Mouse (Mus musculus) intestine, embryonic 16.5 days (tissue): ENCODE data around the gene Trak2. TPM values are rescaled to one million over a fixed set of nuclear protein-coding genes. Genes with fewer than 3 reads are reported as not detected.
A peak's percentile ranks its signal among the peaks of the same experiment; 100 is the strongest.

Experiments
- ATAC-seq: fragments of 200-750 bp; cut with Nextera tagmentation; 2 replicates; pipeline ENCODE4 v1.8.0; 2017; ENCODE audit warnings: moderate TSS enrichment, moderate library complexity
- H3K27ac ChIP-seq: fragments of 300-500 bp; sonication (generic); 2 replicates; pipeline ENCODE4 v1.5.1; 2014; ENCODE audit warnings: mild to moderate bottlenecking, low read length
- H3K27me3 ChIP-seq: fragments of 300-500 bp; sonication (generic); replicated peaks from 2 replicates; pipeline ENCODE4 v1.6.1; 2014; ENCODE audit warnings: low read length, control low read depth, mixed read lengths; ENCODE audit not compliant: control insufficient read depth, insufficient read depth
- H3K36me3 ChIP-seq: fragments of 300-500 bp; sonication (generic); 2 replicates; pipeline ENCODE4 v1.6.1; 2014; ENCODE audit warnings: low read length, control low read depth; ENCODE audit not compliant: control insufficient read depth, insufficient read depth
- H3K4me1 ChIP-seq: fragments of 300-500 bp; sonication (generic); 2 replicates; pipeline ENCODE4 v1.6.1; 2014; ENCODE audit warnings: low read length, control low read depth, mixed read lengths; ENCODE audit not compliant: control insufficient read depth, insufficient read depth
- H3K4me2 ChIP-seq: fragments of 300-500 bp; sonication (generic); 2 replicates; pipeline ENCODE4 v1.6.1; 2014; ENCODE audit warnings: low read depth, low read length, control low read depth
- H3K4me3 ChIP-seq: fragments of 300-500 bp; sonication (generic); 2 replicates; pipeline ENCODE4 v1.5.1; 2014; ENCODE audit warnings: mild to moderate bottlenecking, low read length
- H3K9ac ChIP-seq: fragments of 300-500 bp; sonication (generic); 2 replicates; pipeline ENCODE4 v1.6.1; 2014; ENCODE audit warnings: low read depth, low read length
- H3K9me3 ChIP-seq: fragments of 300-500 bp; sonication (generic); 2 replicates; pipeline ENCODE4 v1.6.1; 2016; ENCODE audit warnings: low read length, control low read depth; ENCODE audit not compliant: control insufficient read depth
- WGBS: fragments of 180-500 bp; shearing (Covaris S2); extraction: QIAGEN DNeasy Blood & Tissue Kit; methylation state at CpG from one replicate; pipeline ENCODE4 v1.1.7; 2014; 5-methylcytosine and 5-hydroxymethylcytosine counted together
- polyA plus RNA-seq: library from polyadenylated mRNA; unstranded; fragments of >200 nt; fragmentation: Nextera tagmentation; extraction: Ambion mirVana; gene quantifications from 2 replicates; pipeline ENCODE4 v1.2.1, GENCODE M21; 2015

The Trak2 gene
- polyA plus RNA-seq, 1 experiment from 2014 or later = 9.1 TPM

DNA sequence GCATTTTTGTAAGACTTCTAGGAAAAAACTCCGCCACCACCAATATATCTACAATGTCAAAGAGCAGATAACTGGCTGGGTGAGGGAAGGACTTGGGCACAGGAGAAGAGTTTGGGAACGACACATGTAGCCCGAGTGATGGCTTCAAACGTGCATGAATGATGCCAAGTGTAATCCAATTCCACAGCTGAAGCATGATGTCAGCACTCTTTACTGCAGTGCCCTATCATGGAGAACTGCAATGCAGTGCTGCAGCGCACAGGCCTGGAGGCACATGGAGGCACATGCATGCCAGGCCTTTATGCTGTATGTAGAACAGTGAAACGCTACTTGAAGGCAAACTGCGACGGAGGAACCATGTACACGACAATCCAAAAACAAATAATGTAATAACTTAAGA is 26.5 kb downstream of the Trak2 start:
- 87% methylated on average over 9 of the region's 9 CpGs for WGBS
- no peak overlapping the region for H3K4me2 ChIP-seq
- 0 out of 2 replicates have a peak, but pooled peaks cover 2% of the 10 kb centered on the region for H3K36me3 ChIP-seq
- H3K4me3 ChIP-seq = no peak overlapping the region
- H3K9ac ChIP-seq = no peak overlapping the region
- H3K4me1 ChIP-seq = peaks cover 9% of the 10 kb centered on the region
- no peaks in the 10 kb centered on the region for H3K9me3 ChIP-seq
- no peak overlapping the region for H3K27ac ChIP-seq
- H3K27me3 ChIP-seq = no peaks in the 10 kb centered on the region
- ATAC-seq = no peak

GRCm38 (mm10) chr1:58945960-58946670 is 27.1 kb downstream of the Trak2 start:
- no peak overlapping the region for H3K4me2 ChIP-seq
- H3K9me3 ChIP-seq = no peaks in the 10 kb centered on the region
- peak; percentile 59 for ATAC-seq
- H3K4me1 ChIP-seq = peaks cover 6% of the 10 kb centered on the region
- H3K4me3 ChIP-seq = no peak overlapping the region
- H3K9ac ChIP-seq = no peak overlapping the region
- 0 out of 2 replicates have a peak, but pooled peaks cover 2% of the 10 kb centered on the region for H3K36me3 ChIP-seq
- WGBS = 84% methylated on average over 7 of the region's 7 CpGs
- H3K27ac ChIP-seq = no peak overlapping the region
- no peaks in the 10 kb centered on the region for H3K27me3 ChIP-seq

GRCm38 (mm10) chr1:58945523-58945922 is 27.7 kb downstream of the Trak2 start:
- Histone ChIP-seq H3K36me3 (0 out of 2 replicates have a peak, but pooled peaks cover 2% of the 10 kb centered on the region), H3K27ac (no peak overlapping the region), H3K4me2 (no peak overlapping the region), H3K4me1 (peaks cover under 1% of the 10 kb centered on the region; the same call in 1 of the 2 replicates), H3K9ac (no peak overlapping the region), H3K27me3 (no peaks in the 10 kb centered on the region), H3K4me3 (no peak overlapping the region), H3K9me3 (no peaks in the 10 kb centered on the region)
- no peak for ATAC-seq
- WGBS = 91% methylated on average over 2 of the region's 2 CpGs

DNA sequence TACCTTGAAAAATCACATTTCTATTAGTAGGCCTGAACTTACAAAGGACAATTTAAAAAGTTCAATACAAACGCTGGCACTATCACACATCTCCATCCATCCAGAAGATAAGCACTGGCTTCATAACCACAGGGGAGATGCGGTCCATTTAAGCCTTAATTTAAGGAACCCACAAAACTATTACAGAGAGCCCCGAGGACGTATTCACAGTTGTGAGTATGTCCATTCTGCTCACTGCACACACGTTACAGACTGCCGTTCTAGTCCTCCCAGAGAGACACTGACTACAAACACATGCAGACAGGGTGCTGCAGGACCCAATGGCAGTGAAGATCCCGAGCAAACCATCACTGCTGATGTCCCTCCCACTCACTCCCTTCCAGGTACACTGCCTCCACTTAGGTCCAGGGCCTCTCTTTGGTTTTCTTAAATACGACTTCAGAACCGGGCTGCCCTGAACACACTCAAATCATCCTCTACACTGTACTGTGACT is 35.6 kb downstream of the Trak2 start:
- 95% methylated on average over 9 of the region's 9 CpGs for WGBS
- no peak overlapping the region for H3K27ac ChIP-seq

DNA sequence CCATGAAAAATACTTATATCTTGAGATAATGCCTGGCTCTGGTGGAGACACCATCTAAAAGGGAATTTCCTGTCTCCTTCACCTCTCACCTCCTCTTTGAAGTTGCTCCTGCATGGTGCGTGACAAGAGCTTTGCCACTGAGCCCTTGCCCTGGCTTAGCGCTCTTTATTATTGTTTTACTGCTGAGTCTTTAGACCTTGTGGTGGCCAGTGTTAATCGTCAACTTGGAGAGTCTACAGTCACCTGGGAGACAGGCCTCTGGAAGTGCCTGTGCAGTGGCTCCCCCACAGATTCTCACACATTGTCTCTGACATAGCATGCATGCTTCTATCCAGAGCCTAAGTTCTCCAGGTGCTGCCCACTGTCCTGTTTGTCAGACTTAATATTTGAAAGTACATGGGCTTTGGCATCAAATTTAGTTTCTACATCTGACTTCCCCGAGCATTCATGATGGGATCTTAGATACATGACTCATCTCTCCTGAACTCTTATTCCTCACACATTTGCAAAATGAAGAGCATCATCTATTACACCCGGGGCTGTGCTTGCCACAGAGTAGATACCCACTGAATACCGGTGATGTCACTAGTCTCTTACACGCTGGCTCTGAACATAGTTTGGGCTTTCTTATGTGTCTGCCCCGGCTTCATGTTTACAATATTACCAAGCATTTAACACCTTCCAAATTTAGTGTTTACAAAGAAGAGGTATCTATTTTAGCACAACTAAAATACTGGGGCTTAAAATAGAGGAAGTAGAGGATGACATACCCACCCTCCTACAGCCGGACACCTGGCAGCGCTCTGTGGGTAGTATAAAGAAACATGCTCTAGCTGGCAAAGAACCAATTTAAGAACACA is 36.3 kb downstream of the Trak2 start:
- H3K4me1 ChIP-seq = no peaks in the 10 kb centered on the region
- H3K36me3 ChIP-seq = peaks cover 4% of the 10 kb centered on the region
- no peaks in the 10 kb centered on the region for H3K9me3 ChIP-seq
- peak; percentile 77 for ATAC-seq
- no peak overlapping the region; the same call in 1 of the 2 replicates for H3K27ac ChIP-seq
- no peak overlapping the region for H3K4me3 ChIP-seq
- H3K27me3 ChIP-seq = no peaks in the 10 kb centered on the region
- WGBS = 82% methylated on average over 10 of the region's 10 CpGs
- no peak overlapping the region for H3K9ac ChIP-seq
- no peak overlapping the region for H3K4me2 ChIP-seq

More for the DNA sequence above, 35.6 kb downstream of the Trak2 start:
- no peak for ATAC-seq
- H3K4me2 ChIP-seq = no peak overlapping the region
- no peak overlapping the region for H3K9ac ChIP-seq
- H3K27me3 ChIP-seq = no peaks in the 10 kb centered on the region
- H3K9me3 ChIP-seq = no peaks in the 10 kb centered on the region
- H3K36me3 ChIP-seq = peaks cover 4% of the 10 kb centered on the region
- no peak overlapping the region for H3K4me3 ChIP-seq
- no peaks in the 10 kb centered on the region for H3K4me1 ChIP-seq

DNA sequence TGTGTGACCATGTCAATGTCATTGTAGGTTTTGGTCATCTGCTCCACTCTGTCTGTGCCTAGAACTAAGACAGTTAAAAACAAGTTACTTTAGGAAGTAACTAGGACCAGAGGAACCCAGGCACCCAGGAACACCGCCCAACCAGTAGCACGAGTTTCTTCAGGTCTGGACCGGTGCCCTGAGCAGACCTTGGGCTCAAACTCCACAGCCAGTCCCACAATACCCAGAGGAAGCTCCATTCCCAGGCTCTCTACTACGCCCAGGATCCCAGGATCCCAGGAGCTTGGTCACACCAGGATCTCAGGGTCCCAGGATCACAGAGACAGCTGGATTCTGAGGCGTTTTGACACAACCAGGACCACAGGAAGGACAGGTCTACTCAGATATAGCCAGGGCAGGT is 46.6 kb downstream of the Trak2 start:
- no peak overlapping the region for H3K9ac ChIP-seq
- no peaks in the 10 kb centered on the region for H3K4me1 ChIP-seq
- no peak overlapping the region for H3K4me2 ChIP-seq
- 94% methylated on average over 5 of the region's 5 CpGs for whole genome bisulfite sequencing
- no peak overlapping the region for H3K27ac ChIP-seq
- ATAC-seq = no peak
- H3K4me3 ChIP-seq = no peak overlapping the region
- H3K36me3 ChIP-seq = peaks cover 3% of the 10 kb centered on the region; the same call in 1 of the 2 replicates
- no peaks in the 10 kb centered on the region for H3K27me3 ChIP-seq
- no peaks in the 10 kb centered on the region for H3K9me3 ChIP-seq

- no peak for ATAC-seq
- no peaks in the 10 kb centered on the region for H3K27me3 ChIP-seq
- no peak overlapping the region for H3K4me3 ChIP-seq
- no peaks in the 10 kb centered on the region for H3K4me1 ChIP-seq
- no peak overlapping the region for H3K27ac ChIP-seq
- no peaks in the 10 kb centered on the region for H3K9me3 ChIP-seq
- 73% methylated on average over 6 of the region's 6 CpGs for WGBS
- H3K9ac ChIP-seq = no peak overlapping the region
- H3K4me2 ChIP-seq = no peak overlapping the region
- H3K36me3 ChIP-seq = peaks cover 27% of the 10 kb centered on the region
Observed at GRCm38 (mm10) chr1:58917566-58917965, 55.7 kb downstream of the Trak2 start.

DNA sequence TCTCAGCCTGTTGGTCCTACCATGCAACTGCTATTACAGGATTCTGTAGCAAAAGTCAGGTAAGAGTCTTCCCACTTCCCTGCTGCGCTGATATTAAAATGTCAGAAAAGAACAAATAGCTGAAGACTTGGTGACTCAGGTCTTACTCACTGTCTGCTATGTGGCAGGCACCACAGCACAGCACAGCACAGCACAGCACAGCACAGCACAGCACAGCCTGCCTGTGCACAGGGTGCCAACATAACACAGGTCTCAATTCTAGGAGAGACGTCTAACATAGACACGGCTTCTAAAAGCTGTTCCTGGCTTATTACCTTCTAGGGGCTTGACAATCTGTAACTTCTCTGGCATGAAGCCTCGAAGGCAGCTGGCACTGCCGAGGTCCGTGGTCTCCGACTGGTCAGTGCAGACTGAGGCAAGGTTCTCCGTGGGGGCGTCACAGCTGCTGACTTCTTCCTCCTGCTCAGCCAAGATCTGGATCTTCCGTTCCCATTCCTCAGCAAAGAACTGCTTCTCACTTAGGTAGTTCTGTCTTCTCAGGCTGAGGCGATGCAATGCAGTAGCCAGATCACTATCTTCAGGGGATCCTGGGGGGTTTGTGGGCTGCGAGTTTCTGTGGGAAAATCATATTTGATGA is 63.5 kb downstream of the Trak2 start:
- Histone ChIP-seq H3K27me3 (no peaks in the 10 kb centered on the region), H3K9me3 (no peaks in the 10 kb centered on the region), H3K9ac (no peak overlapping the region), H3K4me2 (no peak overlapping the region), H3K4me1 (no peaks in the 10 kb centered on the region), H3K27ac (no peak overlapping the region), H3K36me3 (peaks cover 23% of the 10 kb centered on the region), H3K4me3 (no peak overlapping the region)
- no peak for ATAC-seq
- 93% methylated on average over 12 of the region's 12 CpGs for WGBS

DNA sequence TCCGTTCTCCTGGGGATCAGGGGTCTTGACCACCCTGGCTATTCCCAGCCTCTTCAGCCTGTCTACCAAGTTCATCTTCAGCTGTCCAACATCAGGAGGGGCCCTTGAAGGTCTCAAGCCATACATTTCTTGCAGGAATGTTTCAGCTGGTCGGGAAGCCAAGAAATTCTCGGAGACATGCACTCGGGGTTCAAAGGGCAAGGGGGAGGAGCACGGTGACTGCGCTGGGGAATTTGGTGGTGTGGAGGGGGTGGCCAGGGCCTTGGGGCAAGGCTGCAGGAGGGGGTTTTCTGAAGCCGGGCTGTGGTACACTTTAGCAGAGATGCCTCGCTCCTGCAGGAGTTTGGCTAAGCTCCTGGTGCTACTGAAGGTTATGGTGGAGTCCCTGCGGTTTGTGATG is 69.5 kb downstream of the Trak2 start:
- Histone ChIP-seq H3K4me2 (no peak overlapping the region), H3K27me3 (no peaks in the 10 kb centered on the region), H3K27ac (no peak overlapping the region), H3K9ac (no peak overlapping the region), H3K9me3 (no peaks in the 10 kb centered on the region), H3K4me3 (no peak overlapping the region), H3K4me1 (no peaks in the 10 kb centered on the region), H3K36me3 (0 out of 2 replicates have a peak, but pooled peaks cover 9% of the 10 kb centered on the region)
- 75% methylated on average over 9 of the region's 9 CpGs for WGBS
- no peak for ATAC-seq
